Mouse (Mus musculus) small intestine, adult 2 months (tissue): ENCODE measurements at regions not wholly inside any gene's neighbourhood (a gene's known extent, or its start where the extent isn't known, plus 50 kb on each side); places are given as distances from the start of the nearest gene placed in this dataset.

Experiments used
- CTCF ChIP-seq: fragments of 200-500 bp; IDR thresholded peaks from 2 replicates; pipeline ENCODE4 v1.5.1; 2012; ENCODE audit warnings: low read depth, mild to moderate bottlenecking, control low read depth, inconsistent platforms, low read length, moderate library complexity, mixed read lengths; ENCODE audit not compliant: insufficient replicate concordance, insufficient read length; ENCODE audit errors: extremely low read depth
- POLR2A ChIP-seq: fragments of 200-500 bp; IDR thresholded peaks from 2 replicates; pipeline ENCODE4 v1.6.1; 2012; ENCODE audit warnings: low read depth, mild to moderate bottlenecking, control low read depth, inconsistent platforms, low read length, moderate library complexity

DNA sequence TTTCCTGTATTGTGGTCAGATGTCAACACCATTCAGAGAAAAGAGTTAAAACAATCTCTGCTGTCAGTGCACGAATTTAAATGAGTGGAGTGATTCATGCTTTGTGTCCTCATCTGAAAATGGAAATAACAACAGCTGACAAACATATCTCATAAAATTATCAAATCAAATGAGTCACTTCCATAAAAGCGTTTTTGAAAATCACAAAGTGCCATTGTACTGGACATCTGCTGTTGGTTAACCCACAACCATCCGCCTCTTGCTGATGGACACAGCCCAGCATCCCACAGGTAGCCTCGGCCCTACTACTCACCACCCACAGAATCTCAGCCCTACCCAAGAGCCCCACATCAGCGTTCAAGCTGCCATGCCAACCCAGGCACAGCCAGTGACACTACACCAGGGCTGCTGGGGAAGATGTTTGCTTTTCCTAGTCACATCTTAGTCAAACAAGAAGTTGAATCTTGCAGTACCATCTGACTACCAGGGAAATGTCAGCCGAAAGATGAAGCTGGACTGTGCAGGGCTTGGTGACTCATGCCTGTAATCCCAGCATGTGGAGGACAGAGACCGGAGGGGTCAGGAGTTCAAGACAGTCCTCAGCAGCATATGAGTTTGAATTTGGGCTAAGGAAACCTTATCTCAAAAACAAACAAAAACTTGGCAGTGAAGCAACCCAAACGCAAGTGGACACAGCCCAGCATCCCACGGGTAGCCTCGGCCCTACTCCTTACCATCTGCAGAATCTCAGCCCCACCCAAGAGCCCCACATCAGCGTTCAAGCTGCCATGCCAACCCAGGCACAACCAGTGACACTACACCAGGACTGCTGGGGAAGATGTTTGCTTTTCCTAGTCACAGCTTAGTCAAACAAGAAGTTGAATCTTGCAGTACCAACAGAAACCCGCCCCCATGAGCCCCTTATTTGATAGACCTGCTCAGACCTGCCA is 131.9 kb upstream of the Noct start:
- TF ChIP-seq CTCF (no peak), POLR2A (no peak)
